Mouse (Mus musculus) liver, postnatal 0 days (tissue): ENCODE measurements around the gene Chrne.

Source experiments
- CTCF ChIP-seq: sonication (generic); IDR thresholded peaks from 2 replicates; pipeline ENCODE4 v1.5.1; 2016; ENCODE audit warnings: antibody characterized with exemption, low read depth
- EP300 ChIP-seq: IDR thresholded peaks from 2 replicates; pipeline ENCODE4 v1.6.1; 2016; ENCODE audit warnings: antibody characterized with exemption, low read depth, mild to moderate bottlenecking

- TF ChIP-seq CTCF (no peak), EP300 (no peak)
These were observed 39.2 kb downstream of the Chrne start for GRCm38 (mm10) chr11:70579710-70580357.
